Mouse (Mus musculus) Muller cell, postnatal 12 days (primary cell): ENCODE data around the gene Tubgcp4.
"Not testable (repeated sequence)": the region's sequence is repeated elsewhere in the genome, so short reads cannot be mapped to it uniquely, and the experiment has no call there.

Source experiments
- DNase-seq: peaks from one replicate; pipeline ENCODE4 v3.0.0-alpha.2; 2015; ENCODE audit errors: inconsistent ontology term

Tubgcp4 gene

GRCm38 (mm10) chr2:121170481-121170971 is at the start of gene Tubgcp4:
Gene Tubgcp4 (plus strand): TSS chr2:121170654.
- no peak for DNase-seq

- DNase-seq = not testable (repeated sequence)
These were observed 44.2 kb upstream of the Tubgcp4 start for GRCm38 (mm10) chr2:121126302-121126701.

GRCm38 (mm10) chr2:121127536-121127935 is 42.9 kb upstream of the Tubgcp4 start:
- no peak for DNase-seq

- DNase-seq = peak; percentile 6
These were observed 41.4 kb upstream of the Tubgcp4 start for GRCm38 (mm10) chr2:121128865-121129620.

- no peak for DNase-seq
These were observed 37.6 kb upstream of the Tubgcp4 start for GRCm38 (mm10) chr2:121132822-121133221.

- no peak for DNase-seq
These were observed 33.1 kb upstream of the Tubgcp4 start for GRCm38 (mm10) chr2:121137371-121137770.

GRCm38 (mm10) chr2:121139266-121140017 is 31.0 kb upstream of the Tubgcp4 start:
- DNase-seq = peak; percentile 80

GRCm38 (mm10) chr2:121140018-121140882 is 30.2 kb upstream of the Tubgcp4 start, which contains the start of the genes Adal and Lcmt2:
Gene Adal (plus strand): TSS chr2:121140428.
Gene Lcmt2 (minus strand): TSS chr2:121140653.
- DNase-seq = peak; percentile 95

GRCm38 (mm10) chr2:121141216-121142035 is 29.0 kb upstream of the Tubgcp4 start:
- DNase-seq = peak; percentile 12

- DNase-seq = no peak
These were observed 28.0 kb upstream of the Tubgcp4 start for GRCm38 (mm10) chr2:121142415-121142814.

- no peak for DNase-seq
These were observed 20.8 kb upstream of the Tubgcp4 start for GRCm38 (mm10) chr2:121149679-121150078.

GRCm38 (mm10) chr2:121153100-121153499 is 17.4 kb upstream of the Tubgcp4 start:
- no peak for DNase-seq

GRCm38 (mm10) chr2:121169173-121169572 is 1.3 kb upstream of the Tubgcp4 start:
- DNase-seq = no peak

GRCm38 (mm10) chr2:121169902-121170301 is 552 bp upstream of the Tubgcp4 start:
- peak; percentile 60 for DNase-seq

- peak; percentile 91 for DNase-seq
These were observed 707 bp downstream of the Tubgcp4 start, which contains the start of gene Zscan29 for GRCm38 (mm10) chr2:121170980-121171742. Gene Zscan29 (minus strand): TSS chr2:121171125.

- no peak for DNase-seq
These were observed 8.5 kb downstream of the Tubgcp4 start for GRCm38 (mm10) chr2:121178828-121179479.

GRCm38 (mm10) chr2:121183431-121183830 is 13.0 kb downstream of the Tubgcp4 start:
- DNase-seq = no peak

- DNase-seq = no peak
These were observed 13.7 kb downstream of the Tubgcp4 start for GRCm38 (mm10) chr2:121184142-121184541.

GRCm38 (mm10) chr2:121188530-121188929 is 18.1 kb downstream of the Tubgcp4 start:
- DNase-seq = no peak
